Mouse (Mus musculus): Measurements from ENCODE around the gene Xiap. TPM values are rescaled to one million over a fixed set of nuclear protein-coding genes. Genes with fewer than 3 reads are reported as not detected.

Xiap gene
- total RNA-seq, 1 experiment from 2014 or later = 61.2 TPM

GRCm38 (mm10) chrX:42153056-42153455, 93.6 kb downstream of the Xiap start:
- no peak for ATAC-seq (ENCODE audit: extremely low read depth, insufficient number of reproducible peaks, low FRiP score, poor library complexity, severe bottlenecking)

Other genes starting within 250 kb of the Xiap start
- gene Thoc2, start 139.0 kb upstream of the Xiap start, total RNA-seq (2017) = 144 and 169 TPM in 2 replicates
- gene Stag2, start 89.6 kb downstream of the Xiap start, total RNA-seq (2017) = 288 and 310 TPM in 2 replicates